Comparison of ENCODE assay signal across 12 mouse cellular contexts in the genomic region with DNA sequence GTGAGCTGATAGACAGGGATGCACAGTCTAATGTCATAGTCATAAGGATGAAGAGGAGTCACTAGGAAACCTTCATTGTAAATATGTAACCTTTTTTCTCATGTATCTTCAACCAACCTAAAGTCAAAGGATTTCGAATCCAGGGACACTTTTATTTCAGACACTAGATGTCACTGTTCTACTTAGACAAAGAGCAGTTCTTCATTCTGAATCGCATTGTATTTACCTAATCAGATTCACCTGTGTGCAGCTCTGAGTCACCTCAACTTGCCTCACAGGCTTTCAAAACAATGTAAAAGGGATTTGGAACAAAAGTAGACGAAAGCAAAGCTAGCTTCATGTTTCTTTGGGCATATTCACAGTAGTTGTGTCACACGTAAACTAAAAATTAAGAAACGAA. TPM values are rescaled to one million over a fixed set of nuclear protein-coding genes. Genes with fewer than 3 reads are reported as not detected.
A peak's percentile ranks its signal among the peaks of the same experiment; 100 is the strongest.
DNase-seq lines count a peak whose midpoint lies in the region; ATAC-seq and TF ChIP-seq lines count a peak whose summit lies in the region.
"Had no signal": no experiment of that assay in that cellular context is flagged by ENCODE, and none has a peak within 500 bp of the region (broad histone marks: within the 10 kb centered on the region; RNA-seq: fewer than 3 reads in every experiment).

No protein-coding gene starts in this region.

- H3K27me3 ChIP-seq in lung, embryonic 14.5 days (ENCODE audit: insufficient read depth, low read length): no peaks in the 10 kb centered on the region
- H3K27me3 ChIP-seq: embryonic facial prominence, embryonic 12.5 days had no signal

- no peak overlapping the region for H3K4me2 ChIP-seq in lung, embryonic 14.5 days
- H3K4me2 ChIP-seq: embryonic facial prominence, embryonic 12.5 days had no signal

- peak; percentile 81 for ATAC-seq in frontal cortex, adult (ENCODE audit: low TSS enrichment)
- ATAC-seq in lung, embryonic 14.5 days (ENCODE audit: insufficient read depth): no peak
- ATAC-seq: hindbrain, embryonic 16.5 days; liver, postnatal 0 days had no signal

- DNase-seq in frontal cortex, postnatal 25 days (ENCODE audit: low spot score in 2 of 2): no peak
- peak; percentile 46 for DNase-seq in lung, embryonic 14.5 days
- no peak for DNase-seq in lung, postnatal 14 days
- DNase-seq in ZHBTc4 (ENCODE audit: low read depth, low spot score): peak; percentile 9
- peak; percentile 4 for DNase-seq in mesoderm, embryonic 11.5 days (ENCODE audit: low read depth, low spot score)
- no peak for DNase-seq in MN1 (ENCODE audit: low spot score)
- DNase-seq in adrenal gland, postnatal 14 days: no peak
- DNase-seq: gastrocnemius, postnatal 36 days; liver, postnatal 0 days had no signal

- no peaks in the 10 kb centered on the region for H3K9me3 ChIP-seq in lung, embryonic 14.5 days (ENCODE audit: low read depth, low read length)
- H3K9me3 ChIP-seq: embryonic facial prominence, embryonic 12.5 days had no signal

- no peaks in the 10 kb centered on the region for H3K4me1 ChIP-seq in lung, embryonic 14.5 days (ENCODE audit: insufficient read depth)
- H3K4me1 ChIP-seq: embryonic facial prominence, embryonic 12.5 days had no signal

- H3K9ac ChIP-seq in lung, embryonic 14.5 days: no peak overlapping the region
- H3K9ac ChIP-seq: embryonic facial prominence, embryonic 12.5 days; liver, postnatal 0 days had no signal

- WGBS in lung, embryonic 14.5 days: 39% methylated on average over 5 of the region's 5 CpGs

- no peak overlapping the region for H3K4me3 ChIP-seq in lung, embryonic 14.5 days (ENCODE audit: low read depth, low read length)
- H3K4me3 ChIP-seq: embryonic facial prominence, embryonic 12.5 days had no signal

- no peak overlapping the region for H3K27ac ChIP-seq in lung, embryonic 14.5 days (ENCODE audit: low read depth)
- H3K27ac ChIP-seq: embryonic facial prominence, embryonic 12.5 days had no signal

- TF ChIP-seq CTCF in lung, embryonic 14.5 days (IDR thresholded peaks at IDR 0.05; ENCODE audit: low read depth): peak; percentile 36; the same call in 1 of the 2 replicates

- no peaks in the 10 kb centered on the region for H3K36me3 ChIP-seq in lung, embryonic 14.5 days (ENCODE audit: insufficient read depth)
- H3K36me3 ChIP-seq: embryonic facial prominence, embryonic 12.5 days had no signal

RNA-seq across cellular contexts. Expression of a gene that starts 57.3 kb away (rescaled TPM):
- polyA plus RNA-seq in lung, embryonic 14.5 days (2014; fragmentation: Nextera tagmentation; extraction: Ambion mirVana): 1.3 and 1.6 TPM in 2 replicates
- total RNA-seq in adrenal gland, postnatal 14 days (2021): 0.59 and 0.60 TPM in 2 replicates

Comparison
In these comparisons a context has a peak if more than half of its experiments do, and no peak if none do; other contexts are left out.
1. DNase-seq: peak in lung, embryonic 14.5 days (single experiment), ZHBTc4 (single experiment) and mesoderm, embryonic 11.5 days (single experiment); none in frontal cortex, postnatal 25 days (0 of 2), lung, postnatal 14 days (single experiment), MN1 (single experiment) and adrenal gland, postnatal 14 days (single experiment).